Mouse (Mus musculus): ENCODE results near the gene Pramel3.
"Not testable (repeated sequence)": the region's sequence is repeated elsewhere in the genome, so short reads cannot be mapped to it uniquely, and the experiment has no call there.

Gene Pramel3

GRCm38 (mm10) chrX:135302007-135302406, at the start of gene Pramel3:
Gene Pramel3, plus strand, starts transcription at chrX:135302307.
- DNase-seq (ENCODE audit: low read depth), result not testable (repeated sequence)

- not testable (repeated sequence) for DNase-seq (ENCODE audit: low read depth)
Observed at GRCm38 (mm10) chrX:135360685-135361084, 58.6 kb downstream of the Pramel3 start.

GRCm38 (mm10) chrX:135361943-135362342, 59.8 kb downstream of the Pramel3 start:
- DNase-seq (ENCODE audit: low read depth), result not testable (repeated sequence)

Data from c-Kit-positive CD71-positive TER-119-negative erythroid progenitor cells, embryonic 14.5 days (primary cell).